Mouse (Mus musculus) embryonic fibroblast, embryonic 13.5 days (primary cell): ENCODE measurements around the gene Psmg4.

ENCODE experiments used
- CTCF ChIP-seq: IDR thresholded peaks from 2 replicates; pipeline ENCODE4 v1.5.1; 2011; ENCODE audit warnings: mild to moderate bottlenecking, control low read depth, low read length, moderate library complexity, borderline replicate concordance; ENCODE audit not compliant: insufficient read depth
- POLR2A ChIP-seq: IDR thresholded peaks from 2 replicates; pipeline ENCODE4 v1.6.1; 2011; ENCODE audit warnings: low read depth, mild to moderate bottlenecking, control low read depth, low read length, moderate library complexity

- TF ChIP-seq CTCF = no peak
- TF ChIP-seq POLR2A = no peak
Measured at GRCm38 (mm10) chr13:34193384-34193783, 30.6 kb downstream of the Psmg4 start.
